Mouse (Mus musculus): Measurements from ENCODE around the gene Ampd2. TPM values are rescaled to one million over a fixed set of nuclear protein-coding genes. Genes with fewer than 3 reads are reported as not detected.

Ampd2 gene
- total and polyA plus RNA-seq, 3 experiments, result 54.9 to 201 TPM; not detected in 1

DNA sequence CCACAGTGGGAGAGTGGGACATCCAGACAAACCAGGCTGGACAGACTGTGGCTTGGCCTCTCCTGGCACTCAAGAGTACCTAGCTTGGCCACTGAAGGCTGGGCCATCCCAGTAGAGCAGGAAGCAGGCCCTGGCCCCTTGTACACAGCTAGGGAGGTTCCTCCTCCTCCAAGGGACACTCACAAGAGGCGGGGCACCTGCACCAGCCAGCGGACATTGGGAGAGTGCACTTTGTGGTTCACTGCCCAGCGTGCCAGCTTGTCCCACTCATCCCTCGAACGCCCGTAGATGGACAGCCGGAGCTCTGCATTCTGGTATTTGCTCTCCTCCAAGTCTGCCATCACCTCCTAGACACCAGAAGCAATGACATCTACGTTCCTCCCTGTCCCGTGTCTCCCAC is 9.6 kb downstream of the Ampd2 start:
- Histone ChIP-seq H3K9ac (ENCODE audit: control insufficient read depth, low read depth, low read length, poor library complexity, severe bottlenecking) (no peak overlapping the region), H3K27me3 (ENCODE audit: control insufficient read depth in 1 of 2, insufficient read depth in 2 of 2, low read length in 2 of 2) (no peaks in the 10 kb centered on the region), H3K36me3 (ENCODE audit: control insufficient read depth in 1 of 2, insufficient read depth in 2 of 2, low read length in 2 of 2) (peaks cover under 1 to 14% of the 10 kb centered on the region in 2 experiments; a peak in 2 of 4 replicates), H3K4me1 (ENCODE audit: control insufficient read depth in 1 of 2, insufficient read depth in 2 of 2, low read length in 2 of 2) (no peaks in the 10 kb centered on the region), H3K79me2 (ENCODE audit: control insufficient read depth, insufficient read depth, low read length, poor library complexity) (peaks cover 5% of the 10 kb centered on the region), H3K9me3 (replicated peaks; ENCODE audit: insufficient read depth, low read length) (no peaks in the 10 kb centered on the region), H3K4me3 (ENCODE audit: control insufficient read depth in 1 of 2, insufficient read depth in 1 of 2, low read depth in 2 of 2, low read length in 2 of 2) (no peak overlapping the region), H3K27ac (ENCODE audit: control insufficient read depth, low read depth, low read length) (no peak overlapping the region)
- TF ChIP-seq UBTF (IDR thresholded peaks at IDR 0.05; ENCODE audit: borderline replicate concordance, insufficient read depth, low read depth, low read length), result no peak
- no peak for TF ChIP-seq GABPA (IDR thresholded peaks at IDR 0.05; ENCODE audit: low read depth, low read length)
- TF ChIP-seq TAL1 (IDR thresholded peaks at IDR 0.05; ENCODE audit: low read length), result no peak
- no peak for TF ChIP-seq RAD21 (IDR thresholded peaks at IDR 0.05; ENCODE audit: low read depth, low read length)
- no peak for TF ChIP-seq CHD1 (IDR thresholded peaks at IDR 0.05; ENCODE audit: low read depth, low read length)
- TF ChIP-seq MXI1 (IDR thresholded peaks at IDR 0.05; ENCODE audit: low read depth, low read length), result no peak
- TF ChIP-seq CTCF (IDR thresholded peaks at IDR 0.05 in 2 of 3, conservative IDR thresholded peaks at IDR 0.05 in 1 of 3; ENCODE audit: control insufficient read depth in 1 of 3, insufficient read depth in 1 of 3, low read depth in 2 of 3, low read length in 3 of 3, poor library complexity in 1 of 3, severe bottlenecking in 1 of 3), result no peak
- no peak for TF ChIP-seq GATA1 (IDR thresholded peaks at IDR 0.05; ENCODE audit: low read depth, low read length)
- no peak for TF ChIP-seq MYC (IDR thresholded peaks at IDR 0.05; ENCODE audit: low read depth, low read length)
- no peak for TF ChIP-seq ZNF384 (IDR thresholded peaks at IDR 0.05; ENCODE audit: low read depth, low read length)
- TF ChIP-seq ZMIZ1 (IDR thresholded peaks at IDR 0.05; ENCODE audit: low read depth, low read length), result no peak
- no peak for TF ChIP-seq BHLHE40 (IDR thresholded peaks at IDR 0.05; ENCODE audit: borderline replicate concordance, low read depth, low read length)
- no peak for TF ChIP-seq MAZ (IDR thresholded peaks at IDR 0.05; ENCODE audit: low read depth, low read length)
- no peak for TF ChIP-seq ETS1 (IDR thresholded peaks at IDR 0.05; ENCODE audit: low read depth, low read length)
- no peak for TF ChIP-seq ELF1 (IDR thresholded peaks at IDR 0.05; ENCODE audit: low read depth, low read length)
- TF ChIP-seq MAX (IDR thresholded peaks at IDR 0.05; ENCODE audit: low read length), result no peak
- TF ChIP-seq SIN3A (IDR thresholded peaks at IDR 0.05; ENCODE audit: low read length), result no peak
- TF ChIP-seq MYB (IDR thresholded peaks at IDR 0.05; ENCODE audit: low read depth, low read length), result no peak
- DNase-seq (ENCODE audit: low read depth, low spot score), result peak; percentile 8

- TF ChIP-seq MAFK (IDR thresholded peaks at IDR 0.05; ENCODE audit: borderline replicate concordance, low read depth, low read length) (no peak), ELF1 (IDR thresholded peaks at IDR 0.05; ENCODE audit: low read depth, low read length) (no peak), RCOR1 (IDR thresholded peaks at IDR 0.05; ENCODE audit: low read depth, low read length) (no peak), MAZ (IDR thresholded peaks at IDR 0.05; ENCODE audit: low read depth, low read length) (no peak), E2F4 (IDR thresholded peaks at IDR 0.05; ENCODE audit: borderline replicate concordance, low read depth, low read length) (no peak), KAT2A (conservative IDR thresholded peaks at IDR 0.05; ENCODE audit: low read depth, low read length) (no peak), NELFE (IDR thresholded peaks at IDR 0.05; ENCODE audit: low read depth, low read length) (no peak), POLR2AphosphoS2 (IDR thresholded peaks at IDR 0.05; ENCODE audit: low read length) (no peak)
- H3K27ac ChIP-seq (ENCODE audit: control insufficient read depth, low read depth, low read length), result no peak overlapping the region
Measured at GRCm38 (mm10) chr3:108072983-108073569, 13.4 kb downstream of the Ampd2 start.

More at GRCm38 (mm10) chr3:108072983-108073569, 13.4 kb downstream of the Ampd2 start:
- no peak overlapping the region for H3K9ac ChIP-seq (ENCODE audit: control insufficient read depth, low read depth, low read length, poor library complexity, severe bottlenecking)
- H3K27me3 ChIP-seq (ENCODE audit: control insufficient read depth in 1 of 2, insufficient read depth in 2 of 2, low read length in 2 of 2), result no peaks in the 10 kb centered on the region
- peaks cover 4 to 9% of the 10 kb centered on the region in 2 experiments; a peak in 3 of 4 replicates for H3K4me1 ChIP-seq (ENCODE audit: control insufficient read depth in 1 of 2, insufficient read depth in 2 of 2, low read length in 2 of 2)
- H3K79me2 ChIP-seq (ENCODE audit: control insufficient read depth, insufficient read depth, low read length, poor library complexity), result no peaks in the 10 kb centered on the region
- H3K36me3 ChIP-seq (ENCODE audit: control insufficient read depth in 1 of 2, insufficient read depth in 2 of 2, low read length in 2 of 2), result peaks cover 7% of the 10 kb centered on the region in 2 experiments
- no peaks in the 10 kb centered on the region for H3K9me3 ChIP-seq (replicated peaks; ENCODE audit: insufficient read depth, low read length)
- DNase-seq (ENCODE audit: low read depth, low spot score), result no peak
- no peak overlapping the region for H3K4me3 ChIP-seq (ENCODE audit: control insufficient read depth in 1 of 2, insufficient read depth in 1 of 2, low read depth in 2 of 2, low read length in 2 of 2)
